Mouse (Mus musculus) skeletal muscle tissue, adult 2 months (tissue): Measurements from ENCODE around the gene Spock3.
"Not testable (repeated sequence)": the region's sequence is repeated elsewhere in the genome, so short reads cannot be mapped to it uniquely, and the experiment has no call there.

ENCODE experiments used
- DNase-seq: peaks from one replicate; pipeline ENCODE4 v3.0.0-alpha.2; 2012; ENCODE audit warnings: low read depth, low spot score

Gene Spock3

DNA sequence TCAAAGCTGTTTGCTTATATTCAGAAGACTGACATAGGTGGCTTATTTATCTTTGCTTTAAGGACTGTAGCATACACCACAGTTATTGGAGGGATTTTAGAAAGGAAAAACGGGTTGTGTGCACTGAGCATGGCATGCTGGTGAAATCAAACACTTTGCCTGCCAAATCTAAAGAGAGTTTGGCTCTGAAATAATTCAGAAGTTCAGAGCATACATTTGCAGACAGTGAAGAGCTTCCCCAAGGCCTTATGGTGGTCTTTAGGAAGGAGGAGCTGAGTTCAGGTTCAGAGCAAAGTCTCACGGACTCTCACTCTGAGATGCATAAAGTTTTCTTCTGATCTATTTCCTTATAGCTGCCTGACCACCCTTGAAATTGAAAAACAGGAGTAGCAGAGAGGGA lies at the start of gene Spock3:
Gene Spock3 (plus strand): TSS at position 301 of the 400 bp plus-strand sequence.
- no peak for DNase-seq

DNA sequence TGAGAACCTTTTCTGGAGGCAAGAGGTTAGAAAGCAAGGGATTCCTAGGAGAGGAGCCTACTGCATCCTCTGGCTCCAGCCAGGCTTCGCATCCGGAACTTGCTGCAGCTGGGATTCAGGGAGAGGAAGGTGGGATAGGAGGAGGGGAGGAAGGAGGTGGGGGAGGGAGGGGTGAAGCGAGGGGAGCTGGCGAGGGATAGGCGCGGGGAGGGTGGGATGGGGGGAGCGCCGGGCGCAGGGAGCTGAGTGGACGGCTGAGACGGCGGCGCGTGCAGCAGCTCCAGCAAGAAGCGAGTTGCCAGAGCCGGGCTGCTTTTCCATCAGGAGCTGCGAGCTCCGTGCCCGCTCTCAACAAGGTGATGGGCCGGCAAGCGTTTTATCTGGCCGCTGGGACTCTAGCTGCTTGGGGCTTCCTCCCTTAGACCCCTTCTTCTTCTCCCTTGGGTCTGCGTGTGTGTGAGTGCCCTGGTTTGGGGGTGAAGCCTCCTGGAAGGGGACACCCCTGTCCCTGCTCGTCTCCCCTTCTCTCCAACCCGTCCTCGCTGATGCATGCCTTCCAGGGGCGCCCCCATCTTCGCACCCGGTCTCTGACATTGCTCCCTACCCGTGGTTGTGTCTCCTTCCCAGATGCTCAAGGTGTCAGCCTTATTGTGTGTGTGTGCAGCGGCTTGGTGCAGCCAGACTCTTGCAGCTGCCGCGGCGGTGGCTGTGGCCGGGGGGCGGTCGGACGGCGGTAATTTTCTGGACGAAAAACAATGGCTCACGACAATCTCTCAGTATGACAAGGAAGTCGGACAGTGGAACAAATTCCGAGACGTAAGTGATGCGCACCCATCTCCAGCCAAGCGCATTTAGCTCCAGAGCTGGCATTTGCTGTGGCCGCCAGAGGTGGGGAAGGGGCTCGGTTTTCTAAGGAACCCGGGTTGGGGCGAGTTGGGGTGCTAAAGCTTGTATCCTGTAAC lies 645 bp downstream of the Spock3 start:
- DNase-seq = no peak

DNA sequence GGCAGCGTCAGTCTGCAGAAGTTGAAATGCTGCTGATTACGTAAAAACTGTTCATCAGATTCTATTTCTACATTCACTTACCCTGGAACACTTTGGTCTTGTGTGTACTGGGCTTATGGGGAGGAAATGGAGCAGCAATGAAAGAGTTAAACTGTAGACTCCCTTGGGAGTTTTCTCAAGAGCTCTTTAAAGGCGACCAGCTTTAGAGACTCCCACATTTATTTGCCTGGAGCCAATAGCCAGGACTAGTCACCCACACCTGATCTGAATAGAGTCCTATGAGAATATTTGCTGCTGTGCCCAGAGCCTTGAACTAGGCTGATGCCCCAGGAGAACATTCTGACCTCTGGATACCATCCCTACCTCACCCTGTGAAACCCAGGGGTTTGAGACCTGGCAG lies 1.7 kb downstream of the Spock3 start:
- DNase-seq = no peak

DNA sequence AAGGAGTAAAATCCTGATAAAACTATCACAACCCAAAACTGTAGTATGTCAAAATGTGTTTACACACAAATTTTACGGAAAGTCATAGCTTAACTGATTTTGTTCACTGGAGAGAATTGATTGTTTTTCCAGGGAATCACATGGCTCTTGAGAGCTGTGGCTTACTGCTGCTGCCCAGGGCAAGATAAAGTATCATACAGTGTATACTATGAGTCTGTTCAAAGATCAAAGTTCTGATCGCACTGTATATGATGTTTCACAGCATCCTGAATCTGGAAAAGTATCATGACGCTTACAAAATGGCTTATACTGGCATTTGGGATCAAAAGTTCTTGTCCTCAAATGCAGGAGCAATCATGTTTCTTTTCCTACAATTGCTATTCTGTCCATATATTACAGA lies 11.8 kb downstream of the Spock3 start:
- DNase-seq = no peak

DNA sequence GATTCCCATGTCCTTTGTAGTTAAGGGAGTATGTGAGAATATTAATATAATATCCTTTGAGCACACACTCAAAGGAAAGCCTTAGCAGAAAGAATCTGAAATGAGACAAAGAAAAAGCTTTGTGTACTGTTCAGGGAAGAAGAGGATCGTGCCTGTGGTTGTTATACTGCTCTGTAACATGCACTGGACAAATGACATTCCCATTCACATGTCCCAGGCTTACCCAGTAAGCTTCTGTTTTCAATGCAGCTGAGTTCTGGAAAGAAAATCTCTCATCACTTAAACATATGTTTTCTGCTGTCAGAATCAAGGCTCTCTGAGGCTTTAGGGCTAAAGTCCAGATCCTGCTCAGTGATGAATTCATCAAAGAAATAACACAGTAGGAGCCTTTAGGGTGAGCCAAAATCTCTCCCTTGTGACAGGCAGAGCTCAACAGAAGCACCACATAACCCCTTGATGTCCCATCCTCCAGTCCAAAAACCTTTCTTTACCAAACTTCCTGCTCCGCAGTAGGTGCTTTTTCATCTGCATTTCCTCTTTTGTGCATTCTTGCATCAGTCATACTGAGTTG lies 19.1 kb downstream of the Spock3 start:
- no peak for DNase-seq

DNA sequence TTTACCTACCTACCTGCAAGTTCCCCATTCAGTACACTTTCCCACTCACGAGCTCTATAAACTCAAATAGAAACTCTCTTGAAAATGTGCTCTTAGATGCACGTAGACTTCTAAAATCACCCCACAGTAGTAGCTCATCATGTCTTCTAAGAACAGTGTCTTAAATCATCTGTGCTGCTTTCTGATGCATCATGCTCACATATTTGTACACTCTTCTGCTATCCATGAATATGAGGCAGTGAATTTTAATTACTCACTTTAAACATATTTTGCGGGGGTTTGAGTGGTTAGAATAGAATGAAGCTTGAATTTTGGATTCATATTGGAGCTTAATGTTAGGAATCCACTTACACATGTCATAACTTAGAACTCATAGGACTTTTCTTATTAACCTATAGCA lies 138.2 kb downstream of the Spock3 start:
- no peak for DNase-seq

DNA sequence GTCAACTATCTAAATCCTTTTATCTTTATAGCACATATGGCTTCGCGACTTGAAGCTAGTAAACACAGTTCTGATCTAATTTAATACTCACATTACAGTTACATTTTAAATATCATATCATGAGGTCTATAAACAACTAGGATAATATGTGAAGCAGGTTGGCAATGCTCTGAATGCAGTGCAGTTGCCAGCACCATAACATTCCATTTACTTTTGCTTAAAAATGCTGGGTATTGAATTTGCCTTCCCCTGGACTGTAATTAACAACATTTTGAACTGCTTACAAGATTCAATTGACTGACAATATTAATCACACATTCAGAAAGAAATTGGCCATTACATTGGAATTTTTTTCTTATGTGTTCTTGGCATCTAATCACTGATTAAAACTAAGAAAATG lies 147.4 kb downstream of the Spock3 start:
- no peak for DNase-seq

DNA sequence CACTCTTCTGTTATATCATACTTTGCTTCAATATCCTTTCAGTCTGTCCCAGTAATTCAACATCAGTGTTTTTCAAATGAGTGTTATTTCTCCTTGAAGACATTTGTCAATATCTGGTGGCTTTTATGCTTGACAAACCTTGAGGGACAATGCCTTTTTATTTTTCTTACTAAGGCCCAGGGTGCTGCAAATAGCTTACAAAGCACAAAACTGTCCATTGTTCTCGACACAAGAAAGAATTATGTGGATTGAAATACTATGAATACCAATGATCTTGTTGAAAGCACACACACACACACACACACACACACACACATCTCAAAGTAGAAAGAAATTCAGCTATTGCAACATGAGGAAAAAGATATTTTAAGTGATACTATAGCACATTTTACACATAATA lies 159.0 kb downstream of the Spock3 start:
- DNase-seq = no peak

DNA sequence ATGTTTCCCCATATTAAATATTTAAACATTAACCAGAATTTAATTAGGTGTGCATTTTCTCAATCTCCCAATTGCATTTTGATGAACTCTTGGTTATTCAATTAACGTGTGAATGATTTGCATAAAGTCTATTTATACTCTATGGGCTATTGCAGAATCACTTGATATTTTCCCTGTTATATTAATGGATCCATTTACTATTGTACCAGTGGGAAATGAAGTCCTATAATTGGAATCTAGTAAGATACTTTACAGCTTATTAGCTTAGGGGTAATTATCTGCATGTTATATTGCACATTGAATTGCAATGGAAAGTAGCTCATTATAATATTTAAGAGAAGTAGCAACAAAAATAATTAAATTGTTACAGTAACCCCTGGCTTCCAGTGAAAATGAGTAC lies 162.1 kb downstream of the Spock3 start:
- no peak for DNase-seq

DNA sequence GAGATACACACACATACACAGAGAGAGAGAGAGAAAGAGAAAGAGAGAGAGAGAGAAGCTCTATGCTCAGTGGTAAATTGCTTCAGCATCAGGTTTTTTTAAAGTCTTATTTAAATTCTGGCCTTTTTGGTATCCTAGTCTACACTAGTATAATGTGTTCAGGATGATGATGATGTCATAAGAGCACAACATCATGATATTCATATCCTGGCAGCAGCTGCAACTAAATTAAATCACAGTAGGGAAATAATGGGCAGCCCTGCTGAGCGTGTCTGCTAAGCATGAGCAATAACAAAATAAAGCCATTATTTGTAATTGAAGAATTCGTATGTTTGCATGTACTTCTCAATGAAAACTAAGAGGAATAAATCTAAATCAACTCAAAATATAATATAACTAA lies 169.7 kb downstream of the Spock3 start:
- no peak for DNase-seq

DNA sequence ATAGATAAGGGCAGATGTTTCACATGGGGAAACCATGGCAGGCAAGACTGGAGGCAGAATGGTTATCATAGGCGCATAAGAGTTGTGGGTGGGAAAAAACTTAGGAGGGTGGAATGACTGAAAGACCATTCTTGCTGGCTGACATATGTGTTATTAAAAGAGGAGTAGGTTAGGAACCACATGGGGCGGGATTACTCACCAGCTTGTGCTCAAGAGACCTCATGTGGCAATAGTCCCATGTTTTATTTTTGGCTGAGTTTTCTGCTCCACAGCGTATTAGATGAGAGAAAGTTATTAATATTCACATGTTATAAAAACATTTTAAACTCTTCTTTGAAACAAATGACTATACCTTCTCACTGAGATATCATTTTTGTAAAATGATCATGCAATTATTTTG lies 184.6 kb downstream of the Spock3 start:
- DNase-seq = peak; percentile 30

DNA sequence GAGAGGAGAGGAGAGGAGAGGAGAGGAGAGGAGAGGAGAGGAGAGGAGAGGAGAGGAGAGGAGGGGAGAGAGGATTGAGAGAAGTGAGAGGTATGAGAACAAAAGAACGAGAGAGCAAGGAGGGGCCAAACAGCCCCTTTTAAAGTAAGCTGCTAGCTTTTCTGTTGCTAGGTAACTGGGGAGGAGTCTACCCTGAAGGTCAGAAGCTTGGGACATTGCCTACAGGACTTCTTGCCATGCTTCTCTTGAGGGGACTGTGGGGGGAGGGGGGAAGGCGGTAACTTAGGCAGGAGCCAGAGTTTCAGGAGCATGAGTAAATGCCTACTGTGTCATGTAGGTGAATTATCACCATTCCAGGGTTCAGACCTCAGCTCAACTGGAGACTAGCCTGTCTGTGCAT lies 213.1 kb downstream of the Spock3 start:
- DNase-seq = not testable (repeated sequence)

DNA sequence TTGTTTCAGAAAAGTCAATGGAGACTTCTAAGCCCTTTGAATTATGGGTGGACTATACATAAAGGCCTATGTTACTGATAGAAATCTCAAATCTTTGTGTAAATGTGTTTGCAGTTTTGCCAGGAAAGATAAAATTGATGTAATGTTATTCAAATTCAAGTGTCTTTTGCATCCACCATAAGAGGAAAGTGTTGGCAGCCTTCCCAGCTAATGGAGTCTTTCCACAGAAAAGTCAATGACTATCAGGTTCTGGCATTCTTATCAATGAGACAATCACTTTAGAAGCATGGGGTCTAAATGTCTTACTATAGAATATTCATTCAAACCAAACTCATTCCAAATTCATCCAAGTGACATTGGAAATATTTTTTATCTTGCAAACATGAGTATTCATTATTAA lies 214.5 kb downstream of the Spock3 start:
- no peak for DNase-seq

DNA sequence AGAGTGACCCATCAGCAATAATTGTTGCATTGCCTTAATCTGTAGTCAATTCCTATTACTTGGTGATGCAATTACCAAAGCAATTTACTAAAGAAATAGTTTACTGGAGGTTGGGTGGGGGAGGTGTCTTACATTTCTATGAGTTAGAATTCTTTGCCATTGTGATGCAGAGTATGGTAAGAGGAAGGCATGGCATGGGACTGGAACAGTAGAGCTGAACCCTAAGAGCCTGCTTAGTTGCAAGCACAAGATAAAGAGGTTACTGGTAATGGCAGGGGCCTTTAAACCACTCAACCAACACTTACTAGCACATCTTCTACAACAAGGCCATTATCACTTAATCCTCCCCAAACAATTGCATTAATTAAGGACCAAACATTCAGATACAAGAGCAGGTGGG lies 219.1 kb downstream of the Spock3 start:
- no peak for DNase-seq

DNA sequence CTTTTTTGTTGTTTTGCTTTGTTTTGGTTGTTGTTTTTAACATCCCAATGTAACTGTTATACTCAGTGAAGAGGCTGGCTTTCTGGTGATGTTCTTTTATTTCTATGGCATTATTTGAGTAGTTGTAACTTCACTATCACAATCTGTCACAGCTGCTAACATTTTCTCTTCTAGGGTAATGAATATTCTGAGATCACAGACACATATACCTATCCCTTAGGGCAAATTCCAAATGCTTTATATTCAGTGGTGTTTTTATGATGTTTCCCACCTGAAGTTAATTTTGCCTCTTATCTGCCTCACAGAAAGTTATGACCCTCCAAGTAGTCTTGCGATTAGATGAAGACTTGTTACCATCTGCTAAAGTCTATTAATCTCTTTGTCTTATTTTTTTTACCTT lies 230.5 kb downstream of the Spock3 start:
- DNase-seq = no peak

DNA sequence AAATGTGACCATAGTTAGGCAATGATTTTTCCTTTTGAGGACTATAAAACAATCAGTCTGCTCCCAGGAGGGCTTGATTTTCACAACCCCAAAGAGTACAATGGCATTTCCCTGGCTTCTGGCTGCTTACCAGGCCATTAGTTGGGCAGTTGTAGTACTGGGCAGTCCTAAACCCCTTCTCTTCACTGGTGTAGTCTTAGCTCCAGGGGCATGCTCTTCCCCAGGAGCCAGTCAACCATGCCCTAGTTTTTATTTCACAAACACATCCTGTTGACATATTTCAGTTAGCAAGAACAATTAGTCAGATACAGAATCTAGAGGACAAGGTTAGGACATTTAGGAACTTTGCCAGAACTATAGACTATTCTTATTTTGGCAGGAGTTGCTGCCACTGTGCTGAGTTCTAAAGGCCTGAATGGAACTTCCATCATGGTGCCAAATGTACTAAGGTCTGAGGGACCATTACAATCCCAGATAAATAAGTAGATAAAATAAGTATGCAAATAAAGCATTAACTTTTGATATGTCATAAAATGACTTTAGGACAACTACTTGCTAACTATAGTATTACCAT lies 308.1 kb downstream of the Spock3 start:
- no peak for DNase-seq

DNA sequence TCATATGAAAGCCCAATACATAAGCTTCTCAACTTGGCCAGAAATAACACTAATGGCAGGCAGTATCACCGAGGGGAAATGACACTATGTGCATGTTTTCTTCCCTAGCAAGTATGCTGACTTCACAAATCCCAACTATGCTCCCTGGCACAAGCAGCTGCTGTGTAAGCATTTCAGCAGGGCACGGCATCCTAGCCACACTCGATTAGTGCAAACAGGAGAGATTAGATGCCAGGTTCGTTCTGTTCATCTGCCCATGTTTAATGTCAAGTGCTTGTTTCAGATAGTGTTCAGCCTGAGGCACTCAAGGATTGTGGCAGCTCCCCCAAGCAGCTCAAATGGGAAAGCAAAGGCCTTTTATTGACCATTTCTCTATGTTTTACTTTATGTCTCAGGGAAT lies 311.7 kb downstream of the Spock3 start:
- DNase-seq = no peak

DNA sequence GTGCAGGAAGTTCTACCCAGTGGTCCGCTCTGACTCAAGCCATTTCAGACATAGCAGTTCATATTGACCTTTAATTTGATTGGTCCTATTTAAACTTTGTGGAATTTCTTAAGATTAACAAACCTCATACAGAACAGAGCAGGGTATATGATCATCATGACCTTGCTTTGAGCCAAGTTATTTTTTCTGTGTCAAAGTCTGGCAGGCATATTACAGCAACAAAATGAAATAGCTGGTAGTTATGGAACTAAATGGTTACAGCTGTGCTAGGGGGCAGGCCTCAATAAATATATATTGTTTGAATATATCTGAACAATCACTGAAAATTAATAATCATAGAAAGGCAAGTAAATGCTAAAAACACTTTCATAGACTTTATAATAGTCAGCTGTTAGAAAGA lies 384.6 kb downstream of the Spock3 start:
- no peak for DNase-seq

DNA sequence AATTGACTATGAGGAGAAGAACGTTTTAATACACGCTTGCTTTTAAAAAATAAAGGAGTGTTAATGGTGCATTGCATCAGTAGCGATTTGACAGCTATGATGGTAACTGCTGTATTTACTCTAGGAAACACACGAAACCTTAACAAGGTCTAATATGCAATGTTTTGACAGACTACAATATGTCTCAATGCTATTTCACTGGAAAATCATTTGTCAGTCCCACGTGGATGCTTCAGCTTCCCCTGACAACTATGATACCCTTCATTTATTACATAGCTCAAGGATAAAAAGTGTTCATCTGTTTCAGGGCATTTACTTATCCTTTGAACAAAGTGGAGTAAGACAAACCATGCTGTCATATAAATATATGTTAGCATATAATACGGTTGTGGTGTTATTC lies 417.8 kb downstream of the Spock3 start:
- DNase-seq = no peak

DNA sequence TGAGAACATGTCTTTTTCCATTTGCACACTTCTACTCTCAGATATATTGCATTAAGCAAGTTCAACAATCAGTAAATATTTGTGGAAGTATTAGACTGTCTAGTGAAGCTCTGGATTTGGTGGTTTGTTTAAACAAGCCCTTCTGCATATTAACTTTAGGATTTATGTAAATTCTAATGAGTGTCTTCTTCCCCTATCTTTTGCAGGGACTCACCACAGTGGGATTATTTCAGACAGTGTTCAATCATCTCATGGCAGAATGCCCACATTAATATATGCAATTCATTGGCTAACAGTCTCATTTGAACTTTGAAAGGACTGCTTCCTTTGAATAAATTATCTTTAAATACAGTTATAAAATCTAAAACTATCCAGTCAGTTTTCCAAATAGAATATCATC lies 446.9 kb downstream of the Spock3 start:
- DNase-seq = no peak
